Mouse (Mus musculus) heart, postnatal 14 days (tissue): Measurements from ENCODE around the gene Stab2. TPM values are rescaled to one million over a fixed set of nuclear protein-coding genes. Genes with fewer than 3 reads are reported as not detected.

Experiments used
- DNase-seq, 2 experiments: peaks; one replicate each; pipeline ENCODE4 v3.0.0; 2021 to 2022
- intact Hi-C: fragments of 180-260 bp; cut with DNase I; formaldehyde crosslinking; loops from one replicate; pipeline ENCODE4 v1.15.1; 2025
- long read RNA-seq, 2 experiments: library from polyadenylated mRNA; stranded (forward); transcript quantifications; one replicate each; pipeline ENCODE4 v2.0.0; 2021
- total RNA-seq, 2 experiments: library from RNA; stranded (reverse); gene quantifications; 2 replicates each; pipeline ENCODE4 v1.2.3; 2021

Gene Stab2
- total RNA-seq, result under 1 TPM; 0.17 to 0.41 TPM
- long read RNA-seq, experiment 1, result 0 reads
- long read RNA-seq, experiment 2, result 0 reads

- intact Hi-C loops, result no loop called here
- DNase-seq, result no peak
Measured at GRCm38 (mm10) chr10:87007385-87008214, at the start of gene Stab2. TSS of gene Stab2 (minus strand) at chr10:87008025.

DNA sequence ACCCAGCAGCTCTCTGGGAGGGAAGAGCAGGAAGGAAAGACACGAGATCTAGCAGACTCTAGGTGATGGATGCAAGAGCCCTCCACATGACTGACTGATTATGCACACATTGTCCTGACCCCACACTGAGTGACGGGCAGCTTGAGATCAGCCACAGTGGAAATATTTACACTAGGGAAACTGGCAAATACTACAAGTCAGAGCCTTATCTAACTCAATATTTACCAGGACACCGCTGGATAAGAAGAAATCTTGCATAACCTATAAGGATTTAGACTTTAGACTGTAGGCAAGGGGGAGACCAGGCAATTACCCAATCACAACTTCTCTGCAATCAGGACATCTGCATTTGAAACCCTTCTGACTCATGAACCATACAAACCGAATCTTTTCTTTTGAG is 43.9 kb upstream of the Stab2 start:
- no peak for DNase-seq
- intact Hi-C loops, result no loop called here

- intact Hi-C loops, result no loop called here
- no peak for DNase-seq
Measured at GRCm38 (mm10) chr10:87049179-87049578, 41.4 kb upstream of the Stab2 start.

DNA sequence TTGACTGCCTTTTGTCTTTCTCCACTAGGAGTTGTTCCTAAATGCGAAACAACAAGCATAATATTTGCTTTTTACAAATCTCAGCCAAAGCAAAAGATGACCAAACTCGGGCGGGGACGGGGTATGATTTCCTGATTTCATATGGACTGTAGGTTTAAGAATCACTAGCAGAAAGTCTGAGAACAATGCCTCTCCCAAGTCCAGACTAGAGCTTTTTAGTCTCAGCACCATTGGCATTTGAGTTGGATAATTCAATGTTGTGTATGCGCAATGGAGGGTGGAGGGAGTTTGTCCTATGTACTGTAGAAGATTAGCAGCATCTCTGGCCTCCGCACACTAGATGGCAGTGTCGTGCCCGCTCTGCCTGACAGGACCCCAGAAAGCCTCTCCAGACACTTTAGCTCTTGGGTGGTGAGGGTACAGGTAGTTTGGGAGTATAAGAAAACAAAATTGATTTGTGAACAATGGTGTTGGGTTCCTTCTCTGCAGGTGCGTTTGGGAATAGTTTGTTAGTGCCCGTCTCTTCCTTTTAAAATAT is 39.2 kb upstream of the Stab2 start:
- no peak for DNase-seq
- intact Hi-C loops, result no loop called here

- intact Hi-C loops, result no loop called here
Measured at GRCm38 (mm10) chr10:87046469-87046868, 38.6 kb upstream of the Stab2 start.

GRCm38 (mm10) chr10:87045273-87045672 is 37.4 kb upstream of the Stab2 start:
- intact Hi-C loops, result no loop called here
- DNase-seq, result no peak

More at GRCm38 (mm10) chr10:87046469-87046868, 38.6 kb upstream of the Stab2 start:
- DNase-seq, result no peak

DNA sequence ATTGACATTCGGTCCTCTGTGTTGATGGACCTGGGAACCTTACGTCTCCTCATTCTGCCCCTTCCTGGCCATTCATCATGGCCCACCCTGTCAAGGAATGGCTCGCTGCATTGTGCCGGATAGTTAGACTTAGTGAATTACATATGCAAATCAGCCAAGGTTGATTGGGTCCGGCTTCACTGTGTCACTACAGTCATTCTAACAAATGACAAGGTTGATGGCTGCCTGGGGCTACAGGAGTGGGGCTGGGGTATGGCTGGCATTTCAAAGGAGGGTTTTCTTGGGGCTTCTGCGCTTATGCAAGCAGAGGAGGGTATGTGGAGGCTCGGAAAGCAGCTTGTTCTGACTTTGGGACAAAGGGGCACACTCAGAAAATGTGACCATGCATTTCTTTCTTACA is 33.4 kb upstream of the Stab2 start:
- intact Hi-C loops, result no loop called here

GRCm38 (mm10) chr10:87039800-87040199 is 32.0 kb upstream of the Stab2 start:
- DNase-seq, result no peak
- intact Hi-C loops, result no loop called here

More for the DNA sequence above, 33.4 kb upstream of the Stab2 start:
- DNase-seq, result no peak

DNA sequence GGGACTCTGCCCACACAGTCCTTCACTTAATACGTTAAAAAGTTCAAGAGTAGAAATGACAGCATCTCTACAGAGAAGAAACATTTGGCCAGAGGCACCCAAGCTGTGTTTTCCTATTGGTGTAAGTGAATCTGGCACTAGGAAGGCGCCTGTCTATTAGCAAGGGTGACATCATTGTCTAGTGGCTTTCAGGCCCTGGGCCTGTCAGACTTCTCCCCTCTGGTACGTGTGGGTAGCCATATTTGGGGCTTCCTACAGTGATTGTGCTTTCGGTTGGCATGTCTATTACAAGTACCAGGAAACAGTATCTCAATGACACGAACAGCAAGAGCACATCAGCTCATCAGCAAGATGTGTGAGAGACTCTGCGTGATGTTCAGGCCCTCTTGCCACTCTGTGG is 31.5 kb upstream of the Stab2 start:
- intact Hi-C loops, result no loop called here
- no peak for DNase-seq

DNA sequence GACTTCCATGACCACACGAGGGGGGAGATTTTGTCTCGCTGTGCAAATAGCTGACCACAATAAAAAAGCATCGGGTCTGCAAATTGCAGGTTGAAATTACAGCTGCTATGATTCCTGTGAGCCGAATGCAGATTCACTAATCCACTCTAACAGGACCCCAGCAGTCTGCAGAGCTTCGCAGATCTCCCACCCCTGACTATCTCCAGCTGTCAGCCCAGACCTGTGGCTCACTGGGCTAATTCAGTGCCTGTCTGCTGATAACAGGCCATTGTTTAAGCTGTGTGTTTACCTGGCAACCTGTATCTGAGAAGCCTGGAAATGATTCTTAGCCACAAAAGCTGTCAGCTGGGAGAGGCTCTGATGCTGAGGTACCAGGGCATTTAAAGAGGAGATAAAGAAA is 29.2 kb upstream of the Stab2 start:
- no peak for DNase-seq
- intact Hi-C loops, result no loop called here

DNA sequence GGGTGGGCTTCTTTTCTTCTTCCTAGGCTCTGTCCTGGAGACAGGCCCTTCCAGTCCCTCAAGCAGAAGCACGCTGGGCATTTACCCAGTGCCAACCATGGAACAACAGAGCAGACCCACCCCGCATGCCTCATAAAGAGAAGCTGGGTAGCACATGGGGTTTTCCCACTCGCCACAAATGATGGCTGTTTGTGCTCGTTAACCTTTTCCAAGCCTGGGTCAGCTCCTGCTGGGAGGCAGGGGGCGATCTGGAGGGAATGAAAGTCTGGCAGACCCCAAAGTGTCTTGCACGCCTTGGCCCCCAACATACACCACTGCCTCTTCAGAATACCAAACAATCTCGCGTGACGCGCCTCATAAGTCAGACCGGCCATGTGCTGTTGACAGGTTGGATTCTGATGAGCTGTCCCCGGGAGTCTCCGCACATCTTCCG is 28.5 kb upstream of the Stab2 start:
- intact Hi-C loops, result no loop called here
- no peak for DNase-seq

DNA sequence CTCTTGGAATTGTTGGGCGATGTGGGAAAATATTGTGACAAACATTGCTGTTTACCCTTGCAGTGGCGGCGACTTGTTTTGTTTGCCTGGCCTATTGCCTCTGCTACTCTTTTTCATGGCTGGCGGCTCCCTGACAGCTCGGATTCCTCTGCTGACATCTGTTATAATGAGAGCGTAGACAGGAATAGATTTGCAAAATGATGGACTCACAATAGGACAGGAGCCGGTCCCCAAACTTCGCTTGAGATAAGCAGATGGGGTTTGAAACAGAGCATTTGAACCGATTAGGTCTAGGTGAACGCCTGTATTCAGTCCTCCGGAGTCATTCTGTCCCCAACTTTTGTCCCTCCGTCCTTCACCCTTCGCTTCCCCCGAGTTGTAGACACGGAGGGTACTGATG is 28.0 kb upstream of the Stab2 start:
- DNase-seq, result no peak

DNA sequence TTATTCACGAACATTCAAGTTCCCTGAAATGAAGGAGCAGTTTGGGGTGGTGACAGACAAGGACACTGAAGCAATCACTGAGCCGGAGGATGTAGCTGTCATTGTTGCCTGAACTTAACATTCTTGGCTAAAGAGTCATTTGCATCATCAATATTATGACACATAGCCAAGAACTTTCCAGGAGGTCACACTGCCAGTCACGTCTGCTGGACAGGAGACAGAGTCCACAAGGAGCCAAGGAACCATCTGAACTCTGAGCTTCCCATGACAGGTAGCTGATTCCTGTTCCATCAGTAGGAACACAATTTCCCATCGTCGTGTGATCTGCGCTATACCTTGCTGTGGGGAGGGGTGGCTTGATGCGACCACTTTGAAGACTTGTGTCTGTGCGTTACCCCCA is 24.9 kb upstream of the Stab2 start:
- intact Hi-C loops, result no loop called here
- DNase-seq, result no peak

More for the DNA sequence above, 28.0 kb upstream of the Stab2 start:
- intact Hi-C loops, result no loop called here

DNA sequence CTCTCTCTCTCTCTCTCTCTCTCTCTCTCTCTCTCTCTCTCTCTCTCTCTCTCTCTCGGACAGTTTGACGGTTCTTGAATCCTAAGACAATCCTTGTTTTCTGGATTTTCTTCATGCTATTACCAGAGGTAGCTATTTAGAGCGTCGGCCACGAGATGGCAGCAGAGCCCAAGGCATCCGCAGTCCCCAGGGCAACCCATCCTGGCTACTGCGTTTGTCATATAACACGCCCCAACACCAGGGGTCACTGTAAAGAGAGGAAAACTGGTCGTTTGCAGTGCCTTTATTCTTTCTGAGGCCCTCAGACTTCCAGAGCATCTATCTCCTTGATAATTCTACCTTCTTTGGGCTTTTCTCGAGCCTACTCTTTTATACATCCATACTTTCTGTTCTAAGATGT is 17.1 kb upstream of the Stab2 start:
- DNase-seq, result peak; percentile 81 to 89
- intact Hi-C loops, result loop anchor here (1.0 to 5.0 kb wide), 3 partner anchors 32 to 1302 kb away; no protein-coding TSS in a partner anchor

- peak; percentile 16 to 31 for DNase-seq
- intact Hi-C loops, result no loop called here
Measured at GRCm38 (mm10) chr10:87020711-87021110, 12.9 kb upstream of the Stab2 start.

GRCm38 (mm10) chr10:87018876-87019275 is 11.1 kb upstream of the Stab2 start:
- DNase-seq, result no peak
- intact Hi-C loops, result no loop called here

GRCm38 (mm10) chr10:87016151-87016692 is 8.4 kb upstream of the Stab2 start:
- DNase-seq, result no peak
- intact Hi-C loops, result no loop called here

- DNase-seq, result no peak
- intact Hi-C loops, result no loop called here
Measured at GRCm38 (mm10) chr10:87015403-87015802, 7.6 kb upstream of the Stab2 start.

GRCm38 (mm10) chr10:87014391-87014965 is 6.7 kb upstream of the Stab2 start:
- no peak for DNase-seq
- intact Hi-C loops, result no loop called here

GRCm38 (mm10) chr10:87012087-87012486 is 4.3 kb upstream of the Stab2 start:
- intact Hi-C loops, result no loop called here
- no peak for DNase-seq

GRCm38 (mm10) chr10:87008215-87008499 is 332 bp upstream of the Stab2 start:
- intact Hi-C loops, result no loop called here
- DNase-seq, result no peak
